Mouse (Mus musculus) heart, embryonic 16.5 days (tissue): ENCODE results near the gene Crb2. TPM values are rescaled to one million over a fixed set of nuclear protein-coding genes. Genes with fewer than 3 reads are reported as not detected.

Source experiments
- ATAC-seq: fragments of 200-750 bp; cut with Nextera tagmentation; replicated peaks from 2 replicates; pipeline ENCODE4 v1.8.0; 2017; ENCODE audit warnings: moderate number of reproducible peaks; ENCODE audit not compliant: insufficient read depth, low FRiP score; ENCODE audit errors: extremely low read depth
- H3K27ac ChIP-seq: fragments of 300-500 bp; sonication (generic); 2 replicates; pipeline ENCODE4 v1.5.1; 2014; ENCODE audit warnings: mild to moderate bottlenecking, low read length, control low read depth, moderate library complexity
- H3K27me3 ChIP-seq: fragments of 300-500 bp; sonication (generic); 2 replicates; pipeline ENCODE4 v1.6.1; 2014; ENCODE audit warnings: low read length, mixed read lengths; ENCODE audit not compliant: control insufficient read depth, insufficient read depth
- H3K36me3 ChIP-seq: fragments of 300-500 bp; sonication (generic); 2 replicates; pipeline ENCODE4 v1.6.1; 2014; ENCODE audit not compliant: control insufficient read depth, insufficient read depth
- H3K4me1 ChIP-seq: fragments of 300-500 bp; sonication (generic); 2 replicates; pipeline ENCODE4 v1.6.1; 2014; ENCODE audit warnings: low read length, mixed read lengths; ENCODE audit not compliant: control insufficient read depth, insufficient read depth
- H3K4me2 ChIP-seq: fragments of 300-500 bp; sonication (generic); 2 replicates; pipeline ENCODE4 v1.6.1; 2014; ENCODE audit warnings: low read depth, mild to moderate bottlenecking, control low read depth, low read length
- H3K4me3 ChIP-seq: fragments of 300-500 bp; sonication (generic); 2 replicates; pipeline ENCODE4 v1.5.1; 2014; ENCODE audit warnings: mild to moderate bottlenecking, control low read depth, low read length
- H3K9ac ChIP-seq: fragments of 300-500 bp; sonication (generic); 2 replicates; pipeline ENCODE4 v1.6.1; 2014; ENCODE audit warnings: low read length, control low read depth
- H3K9me3 ChIP-seq: fragments of 300-500 bp; sonication (generic); replicated peaks from 2 replicates; pipeline ENCODE4 v1.6.1; 2016; ENCODE audit warnings: low read length; ENCODE audit not compliant: control insufficient read depth
- WGBS: fragments of 180-500 bp; shearing (Covaris S2); extraction: QIAGEN DNeasy Blood & Tissue Kit; methylation state at CpG from one replicate; pipeline ENCODE4 v1.1.7; 2014; 5-methylcytosine and 5-hydroxymethylcytosine counted together
- polyA plus RNA-seq: library from polyadenylated mRNA; unstranded; fragments of >200 nt; fragmentation: Nextera tagmentation; extraction: Ambion mirVana; gene quantifications from 2 replicates; pipeline ENCODE4 v1.2.1, GENCODE M21; 2015

Crb2 gene
- polyA plus RNA-seq, 1 experiment from 2014 or later = 0.87 TPM

GRCm38 (mm10) chr2:37764514-37764913 is 11.5 kb upstream of the Crb2 start:
- Histone ChIP-seq H3K9ac (no peak overlapping the region), H3K27ac (no peak overlapping the region), H3K4me1 (peaks cover 32% of the 10 kb centered on the region), H3K4me3 (no peak overlapping the region), H3K36me3 (no peaks in the 10 kb centered on the region), H3K9me3 (no peaks in the 10 kb centered on the region), H3K4me2 (no peak overlapping the region; the same call in 1 of the 2 replicates), H3K27me3 (no peaks in the 10 kb centered on the region)
- WGBS = 88% methylated on average over 2 of the region's 2 CpGs
- ATAC-seq = no peak

- Histone ChIP-seq H3K4me3 (no peak overlapping the region), H3K4me1 (peaks cover 32% of the 10 kb centered on the region), H3K9me3 (no peaks in the 10 kb centered on the region), H3K27ac (peak overlapping the region; percentile 57), H3K36me3 (no peaks in the 10 kb centered on the region), H3K9ac (peak overlapping the region; percentile 18), H3K4me2 (peak overlapping the region; percentile 44), H3K27me3 (no peaks in the 10 kb centered on the region)
- peak; percentile 20; the same call in 1 of the 2 replicates for ATAC-seq
- WGBS = 17% methylated on average over 21 of the region's 21 CpGs
Observed at GRCm38 (mm10) chr2:37765082-37765483, 11.0 kb upstream of the Crb2 start.

GRCm38 (mm10) chr2:37766027-37766761 is 9.9 kb upstream of the Crb2 start:
- peak overlapping the region; percentile 57 for H3K27ac ChIP-seq
- no peak overlapping the region; the same call in 1 of the 2 replicates for H3K9ac ChIP-seq
- peak; percentile 24 for ATAC-seq
- no peaks in the 10 kb centered on the region for H3K27me3 ChIP-seq
- no peaks in the 10 kb centered on the region for H3K36me3 ChIP-seq
- no peaks in the 10 kb centered on the region for H3K9me3 ChIP-seq
- H3K4me2 ChIP-seq = no peak overlapping the region
- H3K4me3 ChIP-seq = no peak overlapping the region
- 53% methylated on average over 10 of the region's 11 CpGs for WGBS
- H3K4me1 ChIP-seq = peaks cover 34% of the 10 kb centered on the region

- H3K9ac ChIP-seq = no peak overlapping the region
- peak overlapping the region; percentile 45 for H3K27ac ChIP-seq
- no peaks in the 10 kb centered on the region for H3K9me3 ChIP-seq
- H3K4me3 ChIP-seq = no peak overlapping the region
- H3K4me1 ChIP-seq = peaks cover 37% of the 10 kb centered on the region
- H3K27me3 ChIP-seq = no peaks in the 10 kb centered on the region
- H3K4me2 ChIP-seq = peak overlapping the region; percentile 28
- 7% methylated on average over 9 of the region's 9 CpGs for WGBS
- ATAC-seq = peak; percentile 26; the same call in 1 of the 2 replicates
- no peaks in the 10 kb centered on the region for H3K36me3 ChIP-seq
Observed at GRCm38 (mm10) chr2:37767080-37767547, 8.9 kb upstream of the Crb2 start.

- Histone ChIP-seq H3K27ac (peak overlapping the region; percentile 45), H3K4me2 (no peak overlapping the region), H3K4me3 (no peak overlapping the region), H3K36me3 (no peaks in the 10 kb centered on the region), H3K9ac (no peak overlapping the region), H3K4me1 (peaks cover 37% of the 10 kb centered on the region), H3K9me3 (no peaks in the 10 kb centered on the region), H3K27me3 (no peaks in the 10 kb centered on the region)
- 71% methylated on average over 3 of the region's 3 CpGs for WGBS
- ATAC-seq = no peak
Observed at GRCm38 (mm10) chr2:37767739-37768138, 8.3 kb upstream of the Crb2 start.

GRCm38 (mm10) chr2:37768903-37769302 is 7.1 kb upstream of the Crb2 start:
- no peak overlapping the region for H3K4me3 ChIP-seq
- no peak overlapping the region for H3K4me2 ChIP-seq
- H3K9ac ChIP-seq = no peak overlapping the region
- H3K36me3 ChIP-seq = no peaks in the 10 kb centered on the region
- 0 out of 2 replicates have a peak overlapping the region, but pooled peaks have one; percentile 12 for H3K27ac ChIP-seq
- no peaks in the 10 kb centered on the region for H3K27me3 ChIP-seq
- no peaks in the 10 kb centered on the region for H3K9me3 ChIP-seq
- WGBS = 89% methylated on average over 2 of the region's 2 CpGs
- peaks cover 37% of the 10 kb centered on the region for H3K4me1 ChIP-seq
- ATAC-seq = no peak

- 89% methylated on average over 8 of the region's 8 CpGs for WGBS
- Histone ChIP-seq H3K9ac (no peak overlapping the region), H3K27me3 (no peaks in the 10 kb centered on the region), H3K4me3 (no peak overlapping the region), H3K27ac (no peak overlapping the region), H3K9me3 (no peaks in the 10 kb centered on the region), H3K4me2 (no peak overlapping the region), H3K36me3 (no peaks in the 10 kb centered on the region), H3K4me1 (peaks cover 36% of the 10 kb centered on the region)
- no peak for ATAC-seq
Observed at GRCm38 (mm10) chr2:37769793-37770192, 6.3 kb upstream of the Crb2 start.

- peak overlapping the region; percentile 43 for H3K27ac ChIP-seq
- under 1% methylated on average over 18 of the region's 18 CpGs for WGBS
- H3K4me2 ChIP-seq = peak overlapping the region; percentile 74
- H3K4me3 ChIP-seq = peak overlapping the region; percentile 56
- peak overlapping the region; percentile 69 for H3K9ac ChIP-seq
- ATAC-seq = peak; percentile 61
- H3K36me3 ChIP-seq = no peaks in the 10 kb centered on the region
- H3K27me3 ChIP-seq = peaks cover 3% of the 10 kb centered on the region; the same call in 1 of the 2 replicates
- H3K4me1 ChIP-seq = peaks cover 21% of the 10 kb centered on the region
- no peaks in the 10 kb centered on the region for H3K9me3 ChIP-seq
Observed at GRCm38 (mm10) chr2:37771618-37772285, 4.3 kb upstream of the Crb2 start.

- ATAC-seq = no peak
- Histone ChIP-seq H3K27ac (no peak overlapping the region), H3K4me2 (no peak overlapping the region), H3K27me3 (peaks cover 8% of the 10 kb centered on the region), H3K9ac (no peak overlapping the region), H3K36me3 (no peaks in the 10 kb centered on the region), H3K4me3 (no peak overlapping the region), H3K9me3 (no peaks in the 10 kb centered on the region), H3K4me1 (peaks cover 10% of the 10 kb centered on the region)
- 20% methylated on average over 5 of the region's 5 CpGs for WGBS
Observed at GRCm38 (mm10) chr2:37774571-37774970, 1.5 kb upstream of the Crb2 start.
